Mouse (Mus musculus) embryonic stem cell, embryonic (primary cell): ENCODE results near the gene Alg12.

Source experiments
- CTCF ChIA-PET, 4 experiments: fragments of 300-600 bp in 2 of 4; fragments of 350-600 bp in 2 of 4; sonication (Branson Sonifier 250); formaldehyde crosslinking; loops; one replicate each; lab custom pipeline; 2022; ENCODE audit warnings: inconsistent platforms in 2 of 4; lab: Charles Lee
- POLR2A ChIA-PET, 4 experiments: fragments of 300-600 bp in 2 of 4; fragments of 350-600 bp in 2 of 4; sonication (Branson Sonifier 250); formaldehyde crosslinking; loops; one replicate each; lab custom pipeline; 2022; ENCODE audit warnings: antibody characterized with exemption in 4 of 4, inconsistent platforms in 1 of 4; lab: Charles Lee

The Alg12 gene

DNA sequence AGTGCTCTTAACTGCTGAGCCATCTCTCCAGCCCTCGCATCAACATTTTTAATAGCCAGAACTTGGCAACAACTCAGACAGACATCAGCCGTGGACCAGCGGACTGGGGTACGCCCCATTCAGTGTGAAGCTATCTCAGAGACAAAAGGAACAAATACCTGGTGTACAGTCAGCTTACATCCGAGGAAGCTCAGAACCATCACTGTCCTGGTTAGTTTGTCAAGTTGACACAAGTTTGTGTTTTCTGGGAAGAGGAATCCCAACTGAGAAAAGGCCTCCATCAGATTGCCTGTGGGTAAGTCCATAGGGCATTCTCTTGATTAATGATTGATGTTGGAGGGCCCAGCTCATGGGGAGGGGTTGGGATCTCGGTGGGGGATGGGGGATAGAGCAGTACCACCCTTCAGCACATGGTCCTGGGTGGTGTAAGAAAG, 18.2 kb downstream of the Alg12 start:
- POLR2A ChIA-PET, result interaction anchor here in 3 of 4 experiments (0.5 to 1.9 kb wide), 16 partner anchors 8 to 92 kb away, joined by 3 to 9 read pairs (median 4); partner anchors contain the start of genes Alg12 (in 1 of the 3), Creld2 (in 1 of the 3) and Zbed4 (in 1 of the 3)
- CTCF ChIA-PET, result interaction anchor here in 2 of 4 experiments (0.6 to 2.1 kb wide), 5 partner anchors 14 to 514 kb away, joined by 3 to 8 read pairs (median 5); partner anchors contain the start of gene Sbf1 (in 1 of the 2)

DNA sequence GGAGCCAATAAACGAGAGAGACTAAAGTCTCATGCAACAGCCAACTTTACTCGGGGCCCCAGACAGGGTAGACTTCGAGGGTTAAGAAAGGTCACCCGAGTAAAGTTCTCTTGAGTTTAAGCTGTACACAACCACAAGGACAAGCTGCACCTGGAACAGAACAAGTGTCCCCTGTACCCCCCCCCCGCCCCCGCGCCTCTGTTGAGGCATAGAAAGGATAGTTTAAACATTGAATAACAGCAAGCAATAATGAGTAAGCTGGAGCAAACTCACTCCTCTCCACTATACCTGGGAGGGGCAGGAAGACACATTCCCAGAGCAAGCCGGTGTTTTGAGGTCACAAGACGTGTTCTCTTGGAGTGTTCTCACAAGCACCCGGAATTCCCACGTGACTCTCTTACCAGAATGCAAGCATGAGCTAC, 19.2 kb downstream of the Alg12 start:
- ChIA-PET CTCF (interaction anchor here in 2 of 4 experiments (0.7 to 1.6 kb wide), 5 partner anchors 15 to 515 kb away, joined by 3 to 10 read pairs (median 5); partner anchors contain the start of gene Sbf1 (in 1 of the 2)), POLR2A (interaction anchor here in 3 of 4 experiments (0.7 to 1.8 kb wide), 18 partner anchors 9 to 510 kb away, joined by 3 to 9 read pairs (median 4); partner anchors contain the start of genes Alg12 (in 2 of the 3), Pim3 (in 2 of the 3), Creld2 (in 1 of the 3) and Zbed4 (in 1 of the 3))

DNA sequence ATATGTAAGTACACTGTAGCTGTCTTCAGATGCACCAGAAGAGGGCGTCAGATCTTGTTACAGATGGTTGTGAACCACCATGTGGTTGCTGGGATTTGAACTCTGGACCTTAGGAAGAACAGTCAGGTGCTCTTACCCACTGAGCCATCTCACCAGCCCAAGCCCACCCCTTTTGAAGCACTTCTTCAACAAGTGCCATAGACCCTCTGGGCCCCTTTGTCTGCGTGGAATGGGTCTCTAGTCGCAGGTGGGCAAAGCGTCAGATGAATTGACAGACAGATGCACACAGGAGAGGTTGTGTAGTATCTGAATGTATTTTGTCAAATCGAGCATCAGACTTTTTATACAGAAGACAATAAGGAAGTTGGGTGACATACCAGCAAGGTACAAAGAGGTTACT, 24.4 kb downstream of the Alg12 start:
- ChIA-PET POLR2A (interaction anchor here in 3 of 4 experiments (0.6 to 2.9 kb wide), 5 partner anchors 14 to 109 kb away, joined by 3 to 9 read pairs (median 4); no protein-coding TSS in a partner anchor), CTCF (interaction anchor here in 1 of 4 experiments (0.6 kb wide), 1 partner anchor 1027 kb away, joined by 7 read pairs; no protein-coding TSS in a partner anchor)

DNA sequence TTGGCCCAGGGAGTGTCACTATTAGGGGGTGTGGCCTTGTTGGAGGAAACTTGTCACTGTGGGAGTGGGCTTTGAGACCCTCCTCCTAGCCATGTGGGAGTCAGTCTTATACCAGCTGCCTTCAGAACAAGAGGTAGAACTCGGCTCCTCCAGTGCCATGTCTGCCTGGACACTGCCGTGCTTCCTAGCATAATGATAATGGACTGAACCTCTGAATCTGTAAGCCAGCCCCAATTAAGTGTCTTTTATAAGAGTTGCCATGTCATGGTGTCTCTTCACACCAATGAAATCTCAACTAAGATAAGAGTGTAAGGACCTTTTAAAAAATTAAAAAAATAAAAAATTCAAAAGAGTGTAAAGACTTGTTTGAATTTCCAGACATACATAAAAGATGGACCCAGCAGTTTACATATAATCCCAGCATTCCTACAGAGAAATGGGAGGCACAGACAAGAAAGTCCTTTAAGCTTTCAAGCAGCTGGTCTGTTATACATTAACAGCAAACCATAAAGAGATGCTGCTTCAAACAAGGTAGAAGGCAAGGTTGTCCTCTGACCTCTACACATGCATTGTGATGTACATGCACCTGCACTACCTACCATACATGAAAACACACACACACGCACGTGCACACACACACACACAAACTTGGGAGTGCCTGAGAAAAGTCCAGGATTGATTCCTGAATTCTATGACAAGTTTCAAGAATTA, 26.8 kb downstream of the Alg12 start:
- CTCF ChIA-PET, result no interaction called here
- POLR2A ChIA-PET, result interaction anchor here in 1 of 4 experiments (1.2 kb wide), 1 partner anchor 83 kb away, joined by 3 read pairs; no protein-coding TSS in a partner anchor

DNA sequence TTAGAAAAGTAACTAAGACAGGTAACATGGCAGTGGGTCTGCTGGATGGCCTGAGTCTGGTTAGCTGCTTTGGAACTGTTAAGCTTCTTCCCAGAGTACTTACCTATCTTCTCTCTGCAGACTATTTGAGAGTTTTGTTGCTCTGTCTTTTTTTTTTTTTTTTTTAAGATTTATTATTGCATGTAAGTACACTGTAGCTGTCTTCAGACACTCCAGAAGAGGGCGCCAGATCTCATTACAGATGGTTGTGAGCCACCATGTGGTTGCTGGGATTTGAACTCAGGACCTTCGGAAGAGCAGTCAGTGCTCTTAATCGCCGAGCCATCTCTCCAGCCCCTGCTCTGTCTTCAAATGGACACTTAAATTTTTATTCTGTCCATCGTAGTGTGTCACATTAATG, 44.5 kb downstream of the Alg12 start:
- POLR2A ChIA-PET, result interaction anchor here in 3 of 4 experiments (0.6 to 1.8 kb wide), 10 partner anchors 9 to 147 kb away, joined by 3 to 7 read pairs (median 4); partner anchors contain the start of gene Zbed4 (in 1 of the 3)
- CTCF ChIA-PET, result interaction anchor here (0.5 to 1.9 kb wide), 8 partner anchors 10 to 585 kb away, joined by 3 to 7 read pairs (median 4); no protein-coding TSS in a partner anchor

DNA sequence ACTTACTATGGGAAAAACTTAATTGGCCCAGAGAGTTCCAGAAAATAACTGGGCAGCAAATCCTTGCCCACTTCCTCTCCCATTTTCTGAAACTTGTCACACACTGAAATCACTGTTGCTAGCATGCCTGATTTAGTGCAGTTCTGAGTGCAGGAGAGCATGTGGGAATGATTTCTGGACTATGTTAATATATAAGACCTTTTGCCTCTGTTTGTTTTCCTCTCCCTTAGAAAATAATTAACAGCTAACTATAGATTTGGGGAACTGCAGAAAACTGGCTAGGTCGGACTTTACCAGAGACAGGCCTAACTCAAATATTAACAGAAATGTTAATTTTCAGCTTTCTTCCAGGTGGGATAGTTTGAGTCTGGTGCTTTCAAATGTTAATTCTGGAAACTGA, 50.6 kb downstream of the Alg12 start:
- POLR2A ChIA-PET, result no interaction called here
- CTCF ChIA-PET, result no interaction called here

DNA sequence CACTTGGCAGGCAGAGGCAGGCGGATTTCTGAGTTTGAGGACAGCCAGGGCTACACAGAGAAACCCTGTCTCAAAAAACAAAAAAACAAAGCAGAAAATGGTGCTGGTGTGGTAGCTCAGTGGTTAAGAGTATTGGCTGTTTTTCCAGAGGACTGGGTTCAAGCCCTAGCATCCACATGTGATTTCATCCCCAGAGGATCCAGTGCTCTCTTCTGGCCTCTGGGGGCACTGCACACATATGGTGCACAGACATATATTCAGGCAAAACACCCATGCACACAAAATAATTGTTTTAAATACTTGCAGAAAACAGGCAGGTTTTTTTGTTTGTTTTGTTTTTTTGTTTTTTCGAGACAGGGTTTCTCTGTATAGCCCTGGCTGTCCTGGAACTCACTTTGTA, 53.0 kb downstream of the Alg12 start:
- ChIA-PET CTCF (interaction anchor here (0.6 to 1.8 kb wide), 11 partner anchors 15 to 549 kb away, joined by 3 to 4 read pairs (median 3); partner anchors contain the start of gene Sbf1 (in 1 of the 4)), POLR2A (interaction anchor here in 2 of 4 experiments (0.6 to 7.1 kb wide), 14 partner anchors 8 to 591 kb away, joined by 3 to 44 read pairs (median 4); partner anchors contain the start of gene Zbed4 (in 2 of the 2))

DNA sequence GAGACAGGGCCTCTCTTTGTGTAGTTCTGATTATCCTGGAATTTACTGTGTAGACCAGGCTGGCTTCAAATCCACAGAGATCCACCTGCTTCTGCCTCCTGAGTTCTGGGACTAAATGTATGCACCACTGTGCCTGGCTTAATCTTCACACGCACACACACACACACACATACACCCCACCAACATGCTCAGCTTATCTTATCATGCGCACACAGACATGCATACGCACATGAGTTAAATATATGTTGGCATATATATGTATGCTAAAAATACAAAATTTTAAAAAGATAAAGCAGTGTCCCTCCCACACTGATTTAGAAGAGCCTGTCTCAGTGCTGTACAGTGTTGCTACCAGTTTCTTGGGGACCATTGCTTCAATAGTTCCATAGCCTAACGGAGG, 57.6 kb downstream of the Alg12 start:
- POLR2A ChIA-PET, result interaction anchor here in 2 of 4 experiments (1.6 to 7.1 kb wide), 3 partner anchors 10 to 13 kb away, joined by 7 to 44 read pairs (median 18); partner anchors contain the start of gene Zbed4 (in 2 of the 2)
- CTCF ChIA-PET, result no interaction called here

DNA sequence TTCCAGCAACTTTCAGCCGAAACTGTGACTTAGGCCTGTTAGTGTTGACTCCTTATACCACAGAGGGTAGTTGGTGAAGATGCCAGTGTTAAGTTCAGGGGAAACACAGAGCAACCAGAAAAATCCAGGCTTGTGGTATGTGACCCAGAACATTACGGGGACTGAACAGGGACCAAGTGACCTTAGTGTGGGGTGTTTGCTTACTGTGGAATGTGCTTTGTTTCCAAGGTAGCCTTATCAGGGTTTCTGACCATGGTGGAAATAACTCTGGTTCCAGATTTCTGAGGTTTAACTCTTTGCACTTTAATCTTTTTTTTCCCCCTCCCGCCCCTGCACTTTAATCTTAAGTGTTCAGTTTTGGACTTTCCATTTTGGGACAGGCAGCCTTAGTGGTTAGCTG, 61.1 kb downstream of the Alg12 start:
- CTCF ChIA-PET, result no interaction called here
- POLR2A ChIA-PET, result interaction anchor here in 2 of 4 experiments (0.9 to 3.5 kb wide), 2 partner anchors 45 to 49 kb away, joined by 3 to 15 read pairs; no protein-coding TSS in a partner anchor

DNA sequence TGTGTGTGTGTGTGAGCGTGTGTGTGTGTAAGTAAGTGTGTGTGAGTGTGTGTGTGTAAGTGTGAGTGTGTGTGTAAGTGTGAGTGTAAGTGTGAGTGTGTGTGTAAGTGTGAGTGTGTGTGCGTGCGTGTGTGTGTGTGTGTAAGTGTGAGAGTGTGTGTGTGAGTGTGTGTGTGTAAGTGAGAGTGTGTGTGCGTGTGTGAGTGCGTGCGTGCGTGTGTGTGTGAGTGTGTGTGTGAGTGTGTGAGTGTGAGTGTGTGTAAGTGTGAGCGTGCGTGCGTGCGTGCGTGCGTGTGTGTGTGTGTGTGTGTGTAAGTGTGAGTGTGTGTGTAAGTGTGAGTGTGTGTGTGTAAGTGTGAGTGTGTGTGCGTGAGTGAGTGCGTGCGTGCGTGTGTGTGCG, 63.4 kb downstream of the Alg12 start:
- ChIA-PET CTCF (no interaction called here), POLR2A (interaction anchor here in 3 of 4 experiments (0.6 to 1.7 kb wide), 7 partner anchors 9 to 152 kb away, joined by 3 to 8 read pairs (median 4); no protein-coding TSS in a partner anchor)
